Mouse (Mus musculus): Measurements from ENCODE around the gene Mboat1. TPM values are rescaled to one million over a fixed set of nuclear protein-coding genes. Genes with fewer than 3 reads are reported as not detected.

Mboat1 gene
- polyA plus RNA-seq, 1 experiment from 2014 or later, result 3.6 TPM

- H3K4me3 ChIP-seq, result no peak overlapping the region
- H3K27me3 ChIP-seq, result no peaks in the 10 kb centered on the region
- no peak for ATAC-seq
- H3K4me1 ChIP-seq, result peaks cover 5% of the 10 kb centered on the region; the same call in 1 of the 2 replicates
- no peak overlapping the region for H3K9ac ChIP-seq
- H3K4me2 ChIP-seq, result no peak overlapping the region
- no peak overlapping the region for H3K27ac ChIP-seq
- WGBS, result 65% methylated on average over 6 of the region's 6 CpGs
- no peaks in the 10 kb centered on the region for H3K9me3 ChIP-seq (replicated peaks)
- H3K36me3 ChIP-seq (ENCODE audit: poor library complexity, severe bottlenecking), result no peaks in the 10 kb centered on the region
These were observed 118.1 kb downstream of the Mboat1 start for GRCm38 (mm10) chr13:30254421-30254820.

GRCm38 (mm10) chr13:30258802-30259201 lies 122.5 kb downstream of the Mboat1 start:
- no peak overlapping the region for H3K4me3 ChIP-seq
- no peaks in the 10 kb centered on the region for H3K36me3 ChIP-seq (ENCODE audit: poor library complexity, severe bottlenecking)
- no peak overlapping the region for H3K4me2 ChIP-seq
- no peak overlapping the region for H3K27ac ChIP-seq
- H3K9ac ChIP-seq, result no peak overlapping the region
- no peak for ATAC-seq
- H3K27me3 ChIP-seq, result no peaks in the 10 kb centered on the region
- H3K4me1 ChIP-seq, result peaks cover 3% of the 10 kb centered on the region; the same call in 1 of the 2 replicates
- no peaks in the 10 kb centered on the region for H3K9me3 ChIP-seq (replicated peaks)
- 77% methylated on average over 10 of the region's 10 CpGs for WGBS

GRCm38 (mm10) chr13:30259326-30259725 lies 123.0 kb downstream of the Mboat1 start:
- no peaks in the 10 kb centered on the region for H3K27me3 ChIP-seq
- no peak overlapping the region for H3K4me2 ChIP-seq
- H3K9me3 ChIP-seq (replicated peaks), result no peaks in the 10 kb centered on the region
- no peak overlapping the region for H3K9ac ChIP-seq
- no peak overlapping the region for H3K4me3 ChIP-seq
- no peak overlapping the region for H3K27ac ChIP-seq
- H3K4me1 ChIP-seq, result no peaks in the 10 kb centered on the region
- ATAC-seq, result no peak
- H3K36me3 ChIP-seq (ENCODE audit: poor library complexity, severe bottlenecking), result no peaks in the 10 kb centered on the region
- WGBS, result 96% methylated on average over 9 of the region's 9 CpGs

GRCm38 (mm10) chr13:30259912-30260560 lies 123.7 kb downstream of the Mboat1 start:
- Histone ChIP-seq H3K27me3 (no peaks in the 10 kb centered on the region), H3K4me2 (no peak overlapping the region), H3K4me1 (no peaks in the 10 kb centered on the region), H3K27ac (no peak overlapping the region), H3K4me3 (no peak overlapping the region), H3K9ac (no peak overlapping the region), H3K36me3 (ENCODE audit: poor library complexity, severe bottlenecking) (no peaks in the 10 kb centered on the region), H3K9me3 (replicated peaks) (no peaks in the 10 kb centered on the region)
- 10% methylated on average over 8 of the region's 8 CpGs for WGBS
- peak; percentile 80 for ATAC-seq

GRCm38 (mm10) chr13:30263681-30264080 lies 127.4 kb downstream of the Mboat1 start:
- Histone ChIP-seq H3K4me1 (no peaks in the 10 kb centered on the region), H3K9me3 (replicated peaks) (no peaks in the 10 kb centered on the region), H3K4me2 (no peak overlapping the region), H3K36me3 (ENCODE audit: poor library complexity, severe bottlenecking) (no peaks in the 10 kb centered on the region), H3K27me3 (no peaks in the 10 kb centered on the region), H3K9ac (no peak overlapping the region), H3K27ac (no peak overlapping the region), H3K4me3 (no peak overlapping the region)
- WGBS, result 80% methylated on average over 2 of the region's 2 CpGs
- no peak for ATAC-seq

GRCm38 (mm10) chr13:30264303-30264702 lies 128.0 kb downstream of the Mboat1 start:
- no peak overlapping the region for H3K9ac ChIP-seq
- H3K4me2 ChIP-seq, result no peak overlapping the region
- H3K36me3 ChIP-seq (ENCODE audit: poor library complexity, severe bottlenecking), result no peaks in the 10 kb centered on the region
- 0 out of 2 replicates have a peak, but pooled peaks cover 3% of the 10 kb centered on the region for H3K9me3 ChIP-seq (replicated peaks)
- no peak for ATAC-seq
- WGBS, result 89% methylated on average over 12 of the region's 12 CpGs
- no peak overlapping the region for H3K27ac ChIP-seq
- H3K27me3 ChIP-seq, result no peaks in the 10 kb centered on the region
- H3K4me3 ChIP-seq, result no peak overlapping the region
- H3K4me1 ChIP-seq, result no peaks in the 10 kb centered on the region

- H3K4me2 ChIP-seq, result no peak overlapping the region
- H3K9me3 ChIP-seq (replicated peaks), result 0 out of 2 replicates have a peak, but pooled peaks cover 3% of the 10 kb centered on the region
- no peak overlapping the region for H3K4me3 ChIP-seq
- WGBS, result 73% methylated on average over 5 of the region's 5 CpGs
- no peak overlapping the region for H3K9ac ChIP-seq
- H3K27me3 ChIP-seq, result no peaks in the 10 kb centered on the region
- no peaks in the 10 kb centered on the region for H3K36me3 ChIP-seq (ENCODE audit: poor library complexity, severe bottlenecking)
- no peak for ATAC-seq
- H3K27ac ChIP-seq, result no peak overlapping the region
- H3K4me1 ChIP-seq, result no peaks in the 10 kb centered on the region
These were observed 128.5 kb downstream of the Mboat1 start for GRCm38 (mm10) chr13:30264765-30265164.

GRCm38 (mm10) chr13:30266036-30266435 lies 129.7 kb downstream of the Mboat1 start:
- Histone ChIP-seq H3K4me1 (no peaks in the 10 kb centered on the region), H3K4me2 (no peak overlapping the region), H3K27ac (no peak overlapping the region), H3K9me3 (replicated peaks) (0 out of 2 replicates have a peak, but pooled peaks cover 3% of the 10 kb centered on the region), H3K9ac (no peak overlapping the region), H3K36me3 (ENCODE audit: poor library complexity, severe bottlenecking) (no peaks in the 10 kb centered on the region), H3K4me3 (no peak overlapping the region), H3K27me3 (no peaks in the 10 kb centered on the region)
- WGBS, result 89% methylated on average over 11 of the region's 11 CpGs
- no peak for ATAC-seq

- H3K27me3 ChIP-seq, result no peaks in the 10 kb centered on the region
- 17% methylated on average over 6 of the region's 6 CpGs for WGBS
These were observed 135.9 kb downstream of the Mboat1 start for GRCm38 (mm10) chr13:30272040-30272686.

More at GRCm38 (mm10) chr13:30272040-30272686, 135.9 kb downstream of the Mboat1 start:
- Histone ChIP-seq H3K4me1 (no peaks in the 10 kb centered on the region), H3K36me3 (ENCODE audit: poor library complexity, severe bottlenecking) (no peaks in the 10 kb centered on the region), H3K4me3 (no peak overlapping the region), H3K9ac (no peak overlapping the region), H3K27ac (no peak overlapping the region), H3K4me2 (no peak overlapping the region), H3K9me3 (replicated peaks) (0 out of 2 replicates have a peak, but pooled peaks cover 3% of the 10 kb centered on the region)
- ATAC-seq, result peak; percentile 90

Other genes with a start within 250 kb of the Mboat1 start
- 11.5 and 12.4 TPM in 2 replicates for gene E2f3, start 150.4 kb upstream of the Mboat1 start, polyA plus RNA-seq (2015; fragmentation: Nextera tagmentation; extraction: Ambion mirVana)
- gene Agtr1a, start 200.0 kb downstream of the Mboat1 start, polyA plus RNA-seq (2015; fragmentation: Nextera tagmentation; extraction: Ambion mirVana), result 0.32 and 0.93 TPM in 2 replicates

All from forebrain, embryonic 13.5 days (tissue).